Mouse (Mus musculus) heart, adult 8-10 months (tissue): ENCODE results near the gene Kcnj9. TPM values are rescaled to one million over a fixed set of nuclear protein-coding genes. Genes with fewer than 3 reads are reported as not detected.

ENCODE experiments used
- DNase-seq: peaks from one replicate; pipeline ENCODE4 v3.0.0; 2022; ENCODE audit warnings: low spot score
- total RNA-seq, 4 experiments: library from RNA; stranded (reverse); gene quantifications; 2 replicates each; pipeline ENCODE4 v1.2.4; 2022

Kcnj9 gene
- not detected for total RNA-seq

GRCm38 (mm10) chr1:172329131-172329530 is at the start of gene Kcnj9:
Gene Kcnj9 (minus strand): TSS chr1:172329318.
- no peak for DNase-seq

- DNase-seq, result no peak
These were observed 47.8 kb upstream of the Kcnj9 start for GRCm38 (mm10) chr1:172376758-172377458.

GRCm38 (mm10) chr1:172376198-172376667 is 47.1 kb upstream of the Kcnj9 start, which contains the start of gene Pigm:
Gene Pigm (plus strand): TSS chr1:172376546.
- peak; percentile 97 for DNase-seq

- no peak for DNase-seq
These were observed 39.8 kb upstream of the Kcnj9 start for GRCm38 (mm10) chr1:172368768-172369418.

GRCm38 (mm10) chr1:172364684-172365083 is 35.6 kb upstream of the Kcnj9 start:
- peak; percentile 40 for DNase-seq

- DNase-seq, result no peak
These were observed 29.2 kb upstream of the Kcnj9 start for GRCm38 (mm10) chr1:172358341-172358740.

DNA sequence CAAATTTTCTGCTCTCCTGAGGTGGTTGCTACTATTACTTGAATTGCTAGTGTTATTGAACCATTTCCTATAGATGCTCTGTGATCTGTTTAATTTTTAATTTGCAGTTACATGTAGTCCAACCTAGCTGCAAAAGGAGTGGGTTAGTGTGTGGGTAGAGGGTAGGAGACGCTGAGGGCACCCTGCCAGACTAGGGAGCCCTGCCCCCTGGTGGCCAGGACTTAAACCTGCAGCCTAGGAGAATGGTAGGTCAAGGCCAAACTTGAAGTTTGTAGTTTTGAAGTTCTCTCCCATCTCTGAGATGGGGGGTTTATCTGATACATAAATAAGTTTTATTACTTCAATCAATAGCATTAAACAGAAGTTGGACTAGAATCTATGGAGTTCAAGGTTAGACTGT is 28.4 kb upstream of the Kcnj9 start:
- peak; percentile 46 for DNase-seq

- DNase-seq, result no peak
These were observed 26.2 kb upstream of the Kcnj9 start for GRCm38 (mm10) chr1:172355336-172355735.

GRCm38 (mm10) chr1:172352453-172352852 is 23.3 kb upstream of the Kcnj9 start:
- no peak for DNase-seq

- no peak for DNase-seq
These were observed 22.9 kb upstream of the Kcnj9 start for GRCm38 (mm10) chr1:172352001-172352400.

GRCm38 (mm10) chr1:172349916-172350812 is 21.0 kb upstream of the Kcnj9 start:
- no peak for DNase-seq

DNA sequence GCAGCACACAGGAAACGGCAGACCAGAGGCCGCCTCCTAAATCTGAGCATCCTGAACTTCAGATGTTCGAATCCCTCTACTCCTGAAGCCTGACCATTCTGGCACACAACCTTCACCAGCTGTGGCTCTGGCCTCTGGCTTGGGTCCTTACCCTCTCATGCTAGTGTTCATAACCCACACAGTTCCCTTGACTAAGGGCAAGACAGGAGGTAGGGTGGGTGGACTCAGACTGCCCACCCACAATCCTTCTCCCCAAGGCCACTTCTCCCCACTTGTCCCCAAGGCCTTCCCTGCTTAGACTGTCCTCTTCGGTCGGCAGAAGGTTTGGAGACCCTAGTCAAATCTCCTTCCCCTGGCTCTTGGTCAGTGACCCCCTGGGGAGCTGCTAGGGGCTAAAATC is 20.4 kb upstream of the Kcnj9 start:
- DNase-seq, result no peak

DNA sequence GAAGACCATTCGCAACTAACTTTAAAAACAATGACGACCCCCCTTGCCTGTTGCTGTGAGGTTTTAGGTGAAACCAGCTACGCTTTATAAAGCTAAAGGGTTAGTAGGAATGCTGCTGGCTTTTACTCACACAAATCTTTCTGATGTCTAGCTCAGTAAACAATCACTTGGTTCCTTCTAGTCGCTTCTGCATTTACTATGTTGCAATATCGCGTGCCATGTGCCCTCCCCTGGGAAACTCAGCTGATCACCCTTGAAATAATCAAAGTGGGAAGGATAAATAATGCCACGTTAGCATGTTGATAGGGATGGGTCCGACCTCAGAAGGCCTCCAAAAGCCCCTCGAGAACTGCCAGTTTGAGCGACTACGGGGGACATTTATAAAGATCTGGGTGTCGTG is 18.3 kb upstream of the Kcnj9 start:
- DNase-seq, result no peak

DNA sequence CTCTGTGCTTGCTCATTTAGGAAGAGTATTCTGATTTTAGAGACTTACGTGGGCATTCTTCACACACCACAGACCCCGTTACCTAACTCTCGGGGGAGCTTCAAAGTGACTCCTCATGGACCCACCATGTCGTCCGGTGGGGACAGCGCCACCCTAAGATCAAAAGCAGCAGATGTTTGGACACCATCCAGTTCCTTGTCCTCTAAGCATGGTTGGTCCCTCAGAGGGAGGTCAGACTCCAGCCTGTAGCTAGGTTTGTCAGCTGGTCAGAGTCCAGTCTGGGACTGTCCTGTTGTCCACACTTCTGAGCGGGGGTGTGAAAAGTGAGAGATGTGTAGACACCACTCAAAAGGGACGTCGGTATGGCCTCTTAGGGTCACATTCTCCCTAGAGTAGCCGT is 17.6 kb upstream of the Kcnj9 start:
- no peak for DNase-seq

GRCm38 (mm10) chr1:172344820-172345219 is 15.7 kb upstream of the Kcnj9 start:
- DNase-seq, result no peak

DNA sequence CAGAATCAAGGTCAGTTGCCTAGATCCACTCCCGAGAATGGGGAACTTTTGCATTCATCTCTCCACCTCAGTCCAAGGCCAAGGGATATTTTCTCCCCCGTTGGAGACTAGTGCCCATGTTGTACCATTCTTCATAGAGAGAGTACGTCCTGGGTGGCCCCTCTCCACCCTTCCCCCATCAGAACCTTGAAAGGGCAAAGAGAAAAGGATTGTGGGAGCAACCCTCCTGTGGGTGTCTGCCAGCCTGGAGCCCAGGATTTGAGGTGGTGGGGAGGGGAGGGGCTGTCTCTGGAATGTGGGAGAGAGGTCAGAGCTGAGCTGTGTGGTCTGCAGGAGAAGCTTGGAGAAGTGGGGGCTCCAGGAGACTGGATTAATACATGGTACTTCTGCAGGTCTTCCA is 14.8 kb upstream of the Kcnj9 start:
- DNase-seq, result no peak

DNA sequence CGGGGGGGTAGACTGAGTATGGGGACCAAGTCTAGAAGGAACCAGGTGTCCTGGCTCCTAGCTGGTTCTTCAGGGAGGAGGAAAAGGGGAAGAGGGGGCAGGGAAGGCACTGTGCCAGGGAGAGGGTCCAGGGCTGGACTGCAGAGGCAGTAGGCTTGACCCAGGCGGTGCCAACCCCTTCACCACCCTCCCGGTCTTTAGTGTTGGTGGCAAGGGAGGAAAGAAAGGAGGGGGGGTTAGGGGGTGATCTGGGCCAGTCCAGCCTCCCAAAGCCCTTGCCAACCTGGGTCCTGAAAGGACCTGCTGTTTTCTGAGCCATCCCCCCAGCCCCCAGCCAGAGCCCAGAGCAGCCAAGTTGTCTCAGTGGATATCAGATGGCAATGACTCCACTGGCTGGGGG is 13.6 kb upstream of the Kcnj9 start:
- DNase-seq, result no peak

DNA sequence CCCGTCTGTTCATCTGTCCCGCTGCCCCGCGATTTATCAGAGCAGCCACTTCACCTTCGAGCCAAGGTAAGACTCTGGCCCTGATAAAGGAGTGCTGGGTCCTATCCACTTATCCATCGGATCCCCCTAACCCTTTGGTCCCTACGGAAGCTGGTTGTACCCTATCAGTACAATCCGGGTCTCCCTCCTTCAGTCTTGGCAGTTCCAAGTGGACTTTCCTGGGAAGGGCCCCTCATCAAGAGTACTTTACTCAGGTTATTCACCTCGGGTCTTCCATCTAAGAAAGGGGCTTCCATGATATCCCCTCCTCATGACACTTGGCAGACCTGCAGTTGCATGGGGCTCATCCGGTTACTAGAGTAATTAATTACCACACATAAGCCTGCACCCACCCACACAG is 12.3 kb upstream of the Kcnj9 start:
- no peak for DNase-seq

GRCm38 (mm10) chr1:172340729-172341321 is 11.7 kb upstream of the Kcnj9 start, which contains the start of gene Kcnj10:
Gene Kcnj10 (plus strand): TSS chr1:172341210.
- peak; percentile 25 for DNase-seq

DNA sequence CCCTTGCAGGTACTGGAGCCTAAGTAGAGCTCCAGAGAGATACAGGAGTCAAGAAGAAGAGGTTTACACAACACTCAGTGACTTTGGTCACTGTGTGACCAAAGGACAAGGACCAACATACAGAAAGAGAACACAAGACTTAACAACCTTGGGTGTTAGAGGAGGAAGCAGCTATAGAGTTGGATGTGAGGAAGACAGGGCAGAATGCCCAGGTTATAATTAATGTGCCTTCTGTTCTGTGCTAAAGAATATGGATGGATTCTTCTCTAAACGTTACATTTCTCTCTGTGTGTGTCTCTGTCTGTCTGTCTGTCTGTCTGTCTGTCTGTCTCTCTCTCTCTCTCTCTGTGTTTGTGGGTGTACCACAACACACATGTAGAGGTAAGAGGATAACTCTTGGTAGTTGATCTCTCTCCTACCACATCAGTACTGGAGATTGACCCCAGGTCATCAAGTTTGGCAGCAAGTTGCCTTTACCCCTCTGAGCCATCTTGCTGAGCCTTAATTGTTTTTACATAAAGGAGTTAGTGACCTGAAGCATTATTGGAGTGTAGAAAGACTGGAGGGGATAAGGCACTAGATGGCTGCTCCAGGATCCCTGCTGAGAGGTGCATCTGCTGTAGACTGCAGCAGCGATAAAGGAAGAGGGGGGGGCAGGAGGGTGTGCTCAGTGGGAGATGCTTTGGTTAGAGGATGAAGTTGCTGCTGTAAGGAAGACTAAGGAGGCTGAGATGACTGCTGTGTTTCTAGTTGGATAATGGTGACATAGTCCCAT is 8.5 kb upstream of the Kcnj9 start:
- DNase-seq, result no peak

DNA sequence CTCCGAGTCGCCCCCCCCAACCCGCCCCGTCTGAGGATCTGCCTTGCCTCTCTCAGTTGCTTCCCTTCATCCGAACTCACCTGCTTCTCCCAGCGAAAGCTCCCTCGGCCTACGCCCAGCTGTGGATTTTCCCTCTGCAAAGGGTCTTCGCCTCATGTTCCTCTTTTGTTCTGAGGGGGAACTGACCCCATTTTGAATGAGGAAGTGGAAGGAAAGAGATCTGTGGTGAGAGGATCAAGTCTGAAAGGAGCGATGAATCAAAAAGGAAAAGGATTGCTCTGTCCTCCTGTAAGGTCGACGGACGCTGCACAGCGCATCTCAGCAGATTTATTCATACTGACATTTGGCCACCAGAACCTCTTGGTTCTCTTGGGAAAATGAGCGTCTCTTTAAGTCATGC is 6.7 kb upstream of the Kcnj9 start:
- no peak for DNase-seq
